11 mouse cellular contexts compared by ENCODE assay signal in genomic region chr12:55199306-55199705, GRCm38 (mm10). TPM values are rescaled to one million over a fixed set of nuclear protein-coding genes. Genes with fewer than 3 reads are reported as not detected.
A peak's percentile ranks its signal among the peaks of the same experiment; 100 is the strongest.
ATAC-seq lines count a peak whose summit lies in the region.
"Not testable (repeated sequence)": the region's sequence is repeated elsewhere in the genome, so short reads cannot be mapped to it uniquely, and the experiment has no call there.
"Had no signal": no experiment of that assay in that cellular context is flagged by ENCODE, and none has a peak within 500 bp of the region (broad histone marks: within the 10 kb centered on the region; RNA-seq: fewer than 3 reads in every experiment).

1700047I17Rik2 (plus strand) TSS chr12:55199592.

- not testable (repeated sequence) for H3K36me3 ChIP-seq in forebrain, embryonic 13.5 days (ENCODE audit: poor library complexity, severe bottlenecking); heart, embryonic 15.5 days; limb, embryonic 13.5 days; lung, embryonic 15.5 days; midbrain, embryonic 16.5 days (ENCODE audit: control insufficient read depth, insufficient read depth, low read length); stomach, embryonic 15.5 days

- H3K4me1 ChIP-seq in forebrain, embryonic 13.5 days; heart, embryonic 15.5 days (replicated peaks); limb, embryonic 13.5 days; lung, embryonic 15.5 days; midbrain, embryonic 16.5 days (ENCODE audit: control insufficient read depth, insufficient read depth, low read length); stomach, embryonic 15.5 days: not testable (repeated sequence)

- H3K4me3 ChIP-seq in forebrain, embryonic 13.5 days; heart, embryonic 15.5 days; limb, embryonic 13.5 days; lung, embryonic 15.5 days; midbrain, embryonic 16.5 days (ENCODE audit: low read depth, low read length); stomach, embryonic 15.5 days (replicated peaks): not testable (repeated sequence)

- ATAC-seq in cerebellum, adult (ENCODE audit: insufficient number of reproducible peaks, low FRiP score, low TSS enrichment), result peak; percentile 89
- ATAC-seq in forebrain, embryonic 13.5 days, result peak; percentile 99
- ATAC-seq in heart, embryonic 15.5 days (replicated peaks; ENCODE audit: insufficient number of reproducible peaks, insufficient read depth, low FRiP score, low read depth), result peak; percentile 96
- ATAC-seq in inflammation-experienced regulatory T-cells, adult 6 months, result peak; percentile 89
- peak; percentile 98 for ATAC-seq in limb, embryonic 13.5 days (ENCODE audit: low FRiP score, low read depth)
- peak; percentile 98 for ATAC-seq in lung, embryonic 15.5 days (ENCODE audit: borderline replicate concordance, extremely low read depth, low FRiP score, low TSS enrichment)
- peak; percentile 97 for ATAC-seq in midbrain, embryonic 16.5 days
- peak; percentile 97 for ATAC-seq in stomach, embryonic 15.5 days (ENCODE audit: insufficient read depth, low FRiP score, low read depth)

- no CpG with 5 or more reads among the region's 40 CpGs for WGBS in forebrain, embryonic 13.5 days
- WGBS in heart, embryonic 15.5 days, result no CpG with 5 or more reads among the region's 40 CpGs
- no CpG with 5 or more reads among the region's 40 CpGs for WGBS in limb, embryonic 13.5 days
- no CpG with 5 or more reads among the region's 40 CpGs for WGBS in lung, embryonic 15.5 days
- no CpG with 5 or more reads among the region's 40 CpGs for WGBS in midbrain, embryonic 16.5 days
- no CpG with 5 or more reads among the region's 40 CpGs for WGBS in stomach, embryonic 15.5 days

- not testable (repeated sequence) for H3K27ac ChIP-seq in forebrain, embryonic 13.5 days; heart, embryonic 15.5 days; limb, embryonic 13.5 days; lung, embryonic 15.5 days; midbrain, embryonic 16.5 days (ENCODE audit: low read length); stomach, embryonic 15.5 days

- H3K9me3 ChIP-seq in forebrain, embryonic 13.5 days (replicated peaks); heart, embryonic 15.5 days (replicated peaks); limb, embryonic 13.5 days; lung, embryonic 15.5 days; midbrain, embryonic 16.5 days (replicated peaks; ENCODE audit: control insufficient read depth, low read length, poor library complexity, severe bottlenecking); stomach, embryonic 15.5 days: not testable (repeated sequence)

- not testable (repeated sequence) for H3K9ac ChIP-seq in forebrain, embryonic 13.5 days; heart, embryonic 15.5 days; limb, embryonic 13.5 days; lung, embryonic 15.5 days; midbrain, embryonic 16.5 days (ENCODE audit: low read depth, low read length); stomach, embryonic 15.5 days

- not testable (repeated sequence) for H3K4me2 ChIP-seq in forebrain, embryonic 13.5 days; heart, embryonic 15.5 days; limb, embryonic 13.5 days (replicated peaks); lung, embryonic 15.5 days; midbrain, embryonic 16.5 days (ENCODE audit: low read length); stomach, embryonic 15.5 days

- H3K27me3 ChIP-seq in forebrain, embryonic 13.5 days; heart, embryonic 15.5 days; limb, embryonic 13.5 days; lung, embryonic 15.5 days; midbrain, embryonic 16.5 days (ENCODE audit: control insufficient read depth, insufficient read depth, low read depth, low read length); stomach, embryonic 15.5 days (replicated peaks): not testable (repeated sequence)

RNA-seq across cellular contexts. Expression of gene 1700047I17Rik2, which starts in this region (rescaled TPM):
- polyA plus RNA-seq in forebrain, embryonic 13.5 days (2015; fragmentation: Nextera tagmentation; extraction: Ambion mirVana), result 1.3 TPM in 1 of 2 replicates, not detected in the other
- not detected in 2 replicates for polyA plus RNA-seq in heart, embryonic 15.5 days (2015; fragmentation: Nextera tagmentation; extraction: Ambion mirVana)
- polyA plus RNA-seq in inflammation-experienced regulatory T-cells, adult 6 months (2017; shearing (Covaris generic)), result not detected
- polyA plus RNA-seq in limb, embryonic 13.5 days (2015; fragmentation: Nextera tagmentation; extraction: Ambion mirVana), result 0.15 and 3.2 TPM in 2 replicates
- polyA plus RNA-seq in lung, embryonic 15.5 days (2015; fragmentation: Nextera tagmentation; extraction: Ambion mirVana), result 6.6 TPM in 1 of 2 replicates, not detected in the other
- polyA plus RNA-seq in midbrain, embryonic 16.5 days (2015; fragmentation: Nextera tagmentation; extraction: Ambion mirVana), result not detected in 2 replicates
- 3.1 TPM in 1 of 2 replicates, not detected in the other for polyA plus RNA-seq in stomach, embryonic 15.5 days (2015; fragmentation: Nextera tagmentation; extraction: Ambion mirVana)
- polyA plus RNA-seq: frontal cortex, adult 2 months; myocyte; urinary bladder, adult 2 months had no signal

Comparison
In these comparisons a context has a peak if more than half of its experiments do, and no peak if none do; other contexts are left out.
1. Peak in ATAC-seq in heart, embryonic 15.5 days; RNA of the gene not detected or under 1 TPM.
2. Peak in ATAC-seq in inflammation-experienced regulatory T-cells, adult 6 months; RNA of the gene not detected or under 1 TPM.
3. Peak in ATAC-seq in midbrain, embryonic 16.5 days; RNA of the gene not detected or under 1 TPM.